Mouse (Mus musculus) liver, postnatal 0 days (tissue): ENCODE results near the gene Brk1.

Source experiments
- CTCF ChIP-seq: sonication (generic); IDR thresholded peaks from 2 replicates; pipeline ENCODE4 v1.5.1; 2016; ENCODE audit warnings: antibody characterized with exemption, low read depth
- EP300 ChIP-seq: IDR thresholded peaks from 2 replicates; pipeline ENCODE4 v1.6.1; 2016; ENCODE audit warnings: antibody characterized with exemption, low read depth, mild to moderate bottlenecking

- no peak for TF ChIP-seq CTCF
- TF ChIP-seq EP300, result no peak
Measured at GRCm38 (mm10) chr6:113614997-113615396, 10.4 kb downstream of the Brk1 start.
